Mouse (Mus musculus) heart, adult 10 weeks (tissue): ENCODE data around the gene Tnik. TPM values are rescaled to one million over a fixed set of nuclear protein-coding genes. Genes with fewer than 3 reads are reported as not detected.

ENCODE experiments used
- polyA plus RNA-seq: library from polyadenylated mRNA; stranded (reverse); fragments of 350-450 nt; fragmentation: Illumina TruSeq; extraction: RNeasy Lipid Tissue Mini Kit (QIAGEN cat#74804); gene quantifications from one replicate; pipeline ENCODE4 v1.2.3, GENCODE M21; 2014; ENCODE audit warnings: low read depth, low replicate concordance

The Tnik gene
- 12.6 TPM for polyA plus RNA-seq

DNA sequence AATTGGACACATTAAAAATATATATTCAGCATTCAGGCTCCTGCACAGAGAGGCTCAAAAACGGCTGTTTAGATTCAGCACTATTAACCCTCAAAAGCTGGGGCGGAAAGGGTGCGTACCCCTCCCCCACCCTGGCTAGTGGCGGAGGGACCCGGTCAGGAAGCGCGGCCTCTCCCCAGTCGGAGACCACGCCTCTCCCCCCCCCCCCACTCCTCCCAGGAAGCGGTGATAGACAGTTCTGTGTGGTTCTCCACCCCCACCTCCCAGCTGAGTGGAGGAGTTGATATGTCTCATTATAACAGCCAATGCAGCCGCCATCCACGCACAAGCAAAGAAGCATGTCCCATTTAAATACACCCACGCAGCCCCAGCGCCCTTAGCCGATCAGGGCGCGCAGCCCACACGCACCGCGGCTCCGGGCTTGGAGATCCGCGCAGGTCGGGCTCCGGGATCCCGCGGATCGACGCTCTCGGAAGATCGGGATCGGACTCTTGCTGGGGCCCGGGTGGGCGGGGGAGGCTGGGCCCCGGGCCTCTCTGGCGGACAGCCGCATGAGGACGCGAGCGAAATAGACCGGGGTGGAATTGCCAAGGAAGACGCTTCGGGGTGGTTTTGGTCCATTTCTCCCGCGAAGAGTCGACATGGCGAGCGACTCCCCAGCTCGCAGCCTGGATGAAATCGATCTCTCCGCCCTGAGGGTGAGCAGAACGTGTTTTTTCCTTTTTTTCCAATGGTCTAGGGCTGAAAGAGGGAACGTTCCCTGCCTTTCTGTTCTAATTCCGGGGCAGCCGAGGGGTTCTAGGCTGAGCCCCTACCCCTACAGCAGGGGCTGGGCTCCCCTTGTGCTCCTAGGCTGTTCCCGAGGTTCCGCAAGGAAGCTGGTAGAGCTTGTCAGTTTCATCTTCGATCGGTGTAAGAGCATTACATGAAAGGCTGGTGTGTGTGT lies at the start of gene Tnik:
Gene Tnik, plus strand, starts transcription at position 213 of the 946 bp plus-strand sequence.

DNA sequence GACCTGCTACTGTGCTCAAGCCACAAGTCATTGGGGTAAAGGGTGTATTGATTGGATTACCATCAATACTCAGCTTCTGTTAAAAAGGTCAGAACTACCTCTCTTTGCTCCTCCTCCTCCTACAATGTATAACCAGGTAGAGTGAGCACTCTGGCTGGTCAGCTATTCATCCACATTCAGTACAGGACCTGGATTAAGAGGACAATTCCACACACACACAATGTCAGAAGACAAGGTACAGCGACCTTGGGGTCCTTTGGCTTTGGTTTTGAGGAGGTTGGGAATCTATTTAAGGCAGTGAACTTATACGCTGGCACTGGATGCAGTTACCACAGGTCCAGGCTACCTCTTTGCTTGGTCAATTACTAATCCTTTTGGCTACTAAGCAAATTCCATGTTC lies 434.8 kb downstream of the Tnik start, which contains the start of gene Slc2a2:
Gene Slc2a2, plus strand, starts transcription at position 107 of the 400 bp plus-strand sequence.

